Mouse (Mus musculus) lung, postnatal 25 days (tissue): ENCODE measurements around the gene Htra2.
A peak's percentile ranks its signal among the peaks of the same experiment; 100 is the strongest.

Experiments used
- DNase-seq: peaks from one replicate; pipeline ENCODE4 v3.0.0; 2022; ENCODE audit warnings: low spot score

Htra2 gene

DNA sequence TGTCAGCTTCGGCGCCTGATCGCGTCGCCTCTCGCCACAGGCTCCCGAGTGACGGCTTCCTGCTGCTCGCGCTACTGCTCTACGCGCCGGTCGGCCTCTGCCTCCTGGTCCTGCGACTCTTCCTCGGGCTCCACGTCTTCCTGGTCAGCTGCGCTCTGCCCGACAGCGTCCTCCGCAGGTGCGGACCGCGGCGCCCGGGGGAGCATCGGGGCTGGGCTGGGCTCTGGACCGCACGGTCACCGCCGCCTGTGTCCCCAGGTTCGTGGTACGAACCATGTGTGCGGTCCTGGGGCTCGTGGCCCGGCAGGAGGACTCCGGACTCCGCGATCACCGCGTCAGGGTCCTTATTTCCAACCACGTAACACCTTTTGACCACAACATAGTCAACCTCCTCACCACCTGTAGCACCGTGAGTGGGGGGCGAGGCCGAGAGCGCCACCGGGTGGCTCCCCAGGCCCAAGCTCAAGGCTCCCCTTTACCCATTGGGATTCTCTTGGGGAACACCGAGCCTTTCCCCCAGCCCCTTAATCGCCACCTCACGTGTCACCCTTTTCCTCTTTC is at the start of gene Htra2:
Htra2 (minus strand) TSS at position 403 of the 561 bp plus-strand sequence.
- peak; percentile 29 for DNase-seq

DNA sequence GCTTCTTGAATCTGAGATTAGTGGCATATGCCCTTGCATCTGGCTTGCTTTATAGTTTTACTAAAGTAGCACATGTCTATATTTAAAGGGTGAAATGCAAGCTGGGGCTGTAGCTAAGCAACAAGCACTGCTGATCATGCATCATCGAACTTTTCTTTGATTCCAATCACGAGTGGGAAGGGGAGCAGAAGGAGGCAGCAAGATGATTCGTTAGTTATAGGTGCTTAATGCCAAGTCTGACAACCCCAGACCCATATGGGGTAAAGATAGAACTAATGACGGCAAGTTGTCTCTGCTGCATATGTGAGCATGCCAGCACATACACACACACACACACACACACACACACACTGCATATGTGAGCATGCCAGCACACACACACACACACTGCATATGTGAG is 49.1 kb upstream of the Htra2 start:
- DNase-seq: no peak

DNA sequence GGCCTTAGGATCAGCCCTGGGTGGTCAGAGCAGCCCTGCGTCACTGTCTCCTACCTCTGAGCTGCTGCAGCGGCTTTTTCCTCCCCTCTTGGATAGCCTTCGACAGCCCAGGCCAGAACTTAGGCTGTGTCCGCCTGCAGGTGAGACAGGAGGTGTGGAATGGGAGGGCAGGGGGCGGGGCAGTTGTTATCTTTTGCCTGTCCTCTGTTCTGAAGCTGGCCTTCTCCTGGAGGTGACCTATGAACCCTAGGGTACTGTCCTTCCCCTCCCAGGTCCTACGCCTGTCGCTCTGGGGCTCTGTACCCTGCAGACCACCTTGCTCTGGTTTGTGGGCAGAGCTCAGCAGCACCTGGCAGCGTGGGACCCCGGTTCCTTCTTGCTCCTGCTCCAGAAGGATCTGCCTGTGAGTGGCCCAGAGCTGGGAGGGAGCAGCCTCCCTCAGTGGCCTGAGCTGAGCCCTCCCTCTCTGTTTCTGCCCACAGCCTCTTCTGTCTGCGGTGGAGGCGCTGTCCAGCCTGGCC is 48.1 kb upstream of the Htra2 start:
- DNase-seq: no peak

DNA sequence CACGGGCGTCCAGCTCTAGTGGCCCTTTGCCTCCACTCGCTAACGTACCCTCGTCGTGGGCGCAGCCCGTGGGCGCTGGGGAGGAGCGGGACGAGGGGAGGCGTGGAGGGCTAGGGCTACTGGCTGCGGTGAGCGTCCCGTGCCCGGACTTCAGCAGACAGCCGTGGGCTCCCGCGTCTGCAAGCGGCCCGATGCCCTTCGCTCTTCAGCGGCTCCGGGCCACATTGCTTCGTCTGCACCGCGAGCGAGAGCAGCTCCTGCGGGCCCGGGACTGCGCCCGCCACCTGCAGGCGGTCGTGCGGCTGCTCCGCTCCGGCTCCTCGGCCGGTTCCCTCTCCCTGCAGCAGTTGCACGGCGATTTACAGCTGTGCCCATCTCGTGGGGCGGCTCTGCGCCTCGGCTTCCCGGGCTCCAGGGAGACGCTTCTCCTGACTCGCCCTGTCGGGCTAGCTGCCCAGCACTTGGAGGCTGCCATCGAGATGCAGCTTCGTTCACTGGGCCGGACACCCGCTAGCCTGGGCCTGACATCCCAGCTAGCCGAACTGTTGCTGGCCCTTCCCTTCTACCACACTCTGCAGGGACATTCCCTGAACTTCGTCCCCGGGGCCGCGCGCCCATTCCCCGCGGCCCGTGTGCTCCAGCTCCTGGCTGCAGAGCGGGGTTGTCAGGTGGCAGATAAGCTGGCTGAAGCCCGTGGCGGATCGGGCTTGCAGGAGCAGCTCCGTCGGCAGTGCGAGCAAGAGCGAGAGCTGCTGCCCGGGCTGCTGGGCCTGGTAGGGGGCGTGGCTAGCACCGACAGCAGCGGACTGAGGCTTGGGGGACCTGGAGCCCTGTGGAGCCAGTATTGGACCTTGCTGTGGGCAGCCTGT is 46.8 kb upstream of the Htra2 start:
- no peak for DNase-seq

DNA sequence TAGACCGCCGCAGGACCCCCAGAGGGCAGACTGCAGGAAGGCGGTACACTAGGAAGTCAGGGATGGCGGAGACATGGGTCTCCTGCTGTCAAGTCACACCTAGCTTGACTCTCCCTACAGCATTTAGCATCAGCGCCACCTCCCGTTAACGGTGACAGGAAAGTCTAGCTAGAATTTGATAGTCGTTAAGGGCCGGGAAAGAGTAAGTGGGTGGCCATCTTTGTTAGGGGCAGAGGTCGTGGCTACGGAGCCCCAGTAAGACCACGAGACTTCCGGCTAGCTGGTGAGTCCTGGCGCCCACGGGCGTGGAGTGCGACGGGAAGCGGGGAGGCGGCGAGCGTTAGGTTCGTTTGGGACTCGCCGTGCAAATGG is 46.2 kb upstream of the Htra2 start, which contains the start of the genes Ccdc142 and Gm42688:
Ccdc142 (plus strand) TSS at position 286 of the 372 bp plus-strand sequence.
Gm42688 (plus strand) TSS at position 302 of the 372 bp plus-strand sequence.
- DNase-seq: peak; percentile 96

DNA sequence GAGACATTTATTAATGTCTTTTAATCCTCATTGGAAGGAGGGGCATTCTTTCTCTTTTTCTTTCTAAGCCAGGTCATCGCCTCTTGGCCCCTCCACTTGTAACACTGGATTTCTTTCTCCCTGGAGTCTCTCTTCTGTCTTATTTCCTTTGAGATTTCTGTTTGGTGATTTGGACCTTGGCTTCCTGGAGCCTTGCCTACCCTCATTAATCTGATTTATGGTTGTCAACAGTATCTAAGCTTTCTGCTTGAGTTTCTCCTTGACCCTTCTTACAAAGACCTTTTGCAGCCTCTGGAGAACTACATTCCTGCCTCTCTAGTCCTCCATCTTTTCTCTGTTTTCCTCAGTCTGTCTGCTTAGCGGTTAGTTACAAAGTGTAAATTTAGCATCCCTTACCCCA is 43.3 kb upstream of the Htra2 start:
- no peak for DNase-seq

DNA sequence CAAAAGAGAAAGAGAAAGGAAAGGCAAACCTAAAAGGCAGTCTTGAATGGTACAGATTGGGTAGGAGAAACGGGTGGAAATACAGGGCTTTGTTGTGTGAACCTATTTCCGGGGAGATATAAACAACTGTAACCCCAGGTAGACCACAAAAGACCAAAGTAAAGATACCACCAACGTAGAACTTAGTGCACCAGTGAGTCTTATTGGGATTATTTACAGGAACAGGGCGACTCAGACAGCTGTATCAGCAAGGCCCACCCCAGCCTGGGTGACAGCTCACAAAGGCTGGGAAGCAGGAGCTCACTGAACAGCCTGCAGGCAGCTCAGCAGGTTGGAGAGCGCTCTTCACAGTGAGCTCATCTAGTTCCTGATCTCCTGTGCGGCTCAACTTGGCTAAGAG is 40.9 kb upstream of the Htra2 start:
- no peak for DNase-seq

DNA sequence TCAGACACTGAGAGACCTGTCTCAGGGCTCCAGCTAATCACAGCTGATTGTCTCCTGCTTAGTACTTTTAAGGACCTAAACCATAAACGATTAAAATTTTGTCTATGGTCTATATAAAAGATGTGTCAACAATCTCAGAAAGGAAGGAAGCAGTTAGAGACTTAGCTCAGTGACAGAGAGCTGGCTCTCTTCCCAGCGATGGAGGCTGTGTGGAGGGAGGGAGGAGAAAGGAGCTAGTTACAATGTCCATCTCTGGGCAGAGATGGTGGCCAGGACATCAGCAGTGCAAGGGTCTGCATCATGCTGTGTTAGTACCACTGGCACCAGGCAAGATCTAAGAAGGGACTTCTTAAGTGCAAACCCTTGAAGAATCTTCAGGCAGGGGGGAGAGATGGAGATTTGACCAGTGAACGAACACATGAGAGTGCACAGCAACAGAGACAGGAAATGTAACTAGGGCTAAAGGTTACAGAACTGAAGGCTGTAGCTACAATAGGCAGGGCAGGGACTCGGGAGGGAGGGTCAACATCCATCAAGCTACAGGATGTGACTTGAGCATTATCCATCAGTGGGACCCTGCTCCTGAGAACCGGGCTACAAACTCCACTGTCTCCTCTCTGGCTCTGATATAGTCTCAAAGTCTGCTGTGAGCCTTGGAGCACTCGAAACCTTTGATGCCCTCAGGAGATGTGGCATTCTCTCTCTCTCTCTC is 37.5 kb upstream of the Htra2 start:
- DNase-seq: no peak

DNA sequence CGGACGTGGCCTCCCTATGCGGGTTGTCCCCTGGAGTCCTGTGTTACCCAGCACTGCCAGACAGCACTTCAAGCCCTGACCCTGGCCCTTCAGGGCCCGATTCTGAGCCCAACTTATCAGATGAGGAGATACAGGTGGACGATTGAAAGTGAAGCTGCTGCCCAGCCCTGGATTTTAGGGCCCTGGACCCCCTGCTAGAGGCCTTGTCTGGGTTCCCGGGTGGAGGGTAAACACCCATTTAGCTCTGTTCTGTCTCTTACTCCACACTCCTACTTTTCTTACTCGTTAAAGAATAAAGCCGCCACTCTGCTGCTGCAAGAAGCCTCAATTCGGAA is 32.8 kb upstream of the Htra2 start:
- no peak for DNase-seq

DNA sequence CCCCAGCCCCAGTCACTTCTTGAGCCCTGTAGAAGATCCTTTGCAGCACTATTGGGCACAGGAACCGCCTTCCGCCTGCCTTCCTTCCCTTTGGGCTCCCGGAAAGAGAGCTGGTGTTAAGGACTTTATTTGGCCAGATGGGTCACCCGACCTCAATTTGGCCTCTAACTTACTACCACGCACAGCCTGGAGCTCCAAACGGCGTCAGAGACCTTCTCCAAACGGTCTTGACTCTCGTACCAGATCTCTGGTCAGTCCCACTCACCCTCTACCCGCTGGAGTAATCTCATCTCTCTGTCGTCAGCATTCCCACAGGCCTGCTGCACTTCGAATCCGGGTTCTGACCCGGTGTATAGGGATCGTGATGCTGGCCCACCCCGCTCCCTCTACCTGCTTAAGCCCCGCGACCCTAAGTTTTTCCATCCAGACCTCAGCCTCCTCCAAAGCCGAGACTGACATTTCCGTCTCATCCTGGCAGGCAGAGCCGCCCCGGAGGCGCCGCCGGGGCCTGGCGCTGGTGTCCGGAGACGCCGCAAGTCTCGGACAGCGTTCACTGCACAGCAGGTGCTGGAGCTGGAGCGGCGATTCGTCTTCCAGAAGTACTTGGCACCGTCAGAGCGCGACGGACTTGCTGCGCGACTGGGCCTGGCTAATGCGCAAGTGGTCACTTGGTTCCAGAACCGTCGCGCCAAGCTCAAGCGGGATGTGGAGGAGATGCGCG is 32.3 kb upstream of the Htra2 start:
- DNase-seq: peak; percentile 30

DNA sequence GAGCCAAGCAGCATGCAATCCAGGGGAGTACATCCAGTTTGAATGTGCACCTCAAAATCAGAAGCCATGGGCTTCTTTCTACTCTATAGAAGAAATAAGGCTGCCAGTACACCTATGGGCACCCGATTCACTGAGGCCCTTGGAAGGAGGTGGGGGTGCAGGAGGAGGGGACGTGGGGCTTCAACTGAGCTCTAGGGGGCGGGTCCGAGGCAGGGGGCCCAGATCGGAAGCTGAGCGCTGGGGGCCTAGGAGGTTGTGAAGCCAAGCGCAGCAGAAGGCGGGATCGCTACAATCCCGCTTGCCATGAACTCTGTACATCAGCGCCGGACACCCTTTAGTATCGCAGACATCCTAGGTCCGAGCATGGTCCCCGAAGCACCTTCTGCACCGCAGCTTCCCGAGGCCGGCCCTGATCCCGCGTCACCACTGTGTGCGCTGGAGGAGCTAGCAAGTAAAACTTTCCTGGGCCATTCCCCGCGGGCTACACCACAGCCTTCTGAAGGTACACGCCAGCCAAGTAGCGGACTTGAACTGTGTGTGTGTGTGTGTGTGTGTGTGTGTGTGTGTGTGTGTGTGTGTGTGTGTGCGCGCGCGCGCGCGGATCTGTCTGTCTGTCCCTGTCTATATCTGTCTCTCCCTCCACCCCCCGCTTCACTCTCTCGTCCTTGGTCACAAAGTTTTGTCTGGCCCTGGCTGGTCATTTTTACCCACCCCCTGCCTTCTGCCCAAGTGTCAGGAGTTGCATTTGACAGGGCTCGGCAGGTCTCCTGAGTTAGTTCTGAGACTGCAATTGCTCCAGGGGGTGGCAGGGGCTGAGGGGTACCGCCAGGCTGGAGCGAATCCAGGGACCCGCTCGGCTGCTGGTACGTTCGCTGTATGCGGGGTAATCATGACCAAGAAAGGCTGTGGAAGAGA is 31.3 kb upstream of the Htra2 start, which contains the start of gene Lbx2:
Lbx2 (plus strand) TSS at position 247 of the 915 bp plus-strand sequence.
- no peak for DNase-seq

DNA sequence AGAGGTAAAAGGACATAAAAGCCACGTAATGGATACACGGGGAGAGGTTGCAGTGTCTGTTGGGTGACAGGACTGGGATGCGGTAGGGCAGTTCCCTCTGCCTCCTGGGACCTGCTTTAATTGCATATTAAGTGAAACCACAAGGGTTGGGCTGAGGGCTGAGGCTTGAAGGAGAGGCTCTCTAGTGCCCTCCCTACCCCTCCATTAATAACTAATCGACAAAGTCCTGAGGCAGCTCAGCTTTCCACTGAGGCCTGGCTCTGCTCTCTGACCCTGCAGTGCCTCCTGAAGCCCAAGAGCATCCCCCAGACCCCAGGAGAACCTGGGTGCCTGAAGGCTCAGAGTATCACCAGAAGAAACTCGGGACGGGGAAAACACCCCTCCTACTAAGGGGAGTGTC is 29.4 kb upstream of the Htra2 start:
- DNase-seq: no peak

DNA sequence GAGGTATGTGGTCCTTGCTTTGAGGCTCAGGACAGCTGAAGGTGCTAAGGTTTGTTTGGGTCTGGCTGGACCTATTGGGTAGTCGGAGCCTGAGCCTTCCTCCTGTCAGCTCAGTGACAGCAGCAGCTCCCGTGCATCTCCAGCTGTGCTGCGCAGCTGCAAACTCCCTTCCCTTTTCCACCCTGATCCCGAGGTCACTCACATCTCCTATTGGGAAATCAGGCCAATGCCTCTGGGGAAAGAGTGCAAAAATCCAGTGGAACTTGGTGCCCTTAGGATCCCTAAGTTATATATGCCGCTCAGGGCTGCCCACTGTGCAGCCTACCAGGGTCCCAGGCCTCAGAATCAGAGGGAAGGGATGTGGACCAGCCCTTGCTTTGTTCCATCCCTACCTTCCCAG is 28.4 kb upstream of the Htra2 start:
- DNase-seq: no peak

DNA sequence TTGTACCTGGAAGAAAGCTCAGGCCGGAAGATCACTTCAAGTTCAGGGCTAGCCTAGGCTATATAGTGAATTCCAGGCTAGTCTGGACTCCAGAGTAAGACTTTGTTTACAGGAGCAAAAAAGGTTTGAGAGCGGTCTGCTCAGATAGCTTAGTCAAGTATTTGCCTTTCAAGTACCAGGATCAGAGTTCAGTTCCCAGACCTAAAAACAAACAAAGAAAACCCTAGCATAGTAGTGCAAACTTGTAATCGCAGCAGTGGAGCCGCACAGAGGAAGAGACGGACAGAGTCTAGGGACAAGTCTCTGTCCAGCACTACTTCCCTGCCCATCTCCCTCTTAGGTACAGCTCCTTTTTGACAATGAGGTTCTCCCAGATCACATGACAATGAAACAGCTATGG is 25.1 kb upstream of the Htra2 start:
- no peak for DNase-seq

DNA sequence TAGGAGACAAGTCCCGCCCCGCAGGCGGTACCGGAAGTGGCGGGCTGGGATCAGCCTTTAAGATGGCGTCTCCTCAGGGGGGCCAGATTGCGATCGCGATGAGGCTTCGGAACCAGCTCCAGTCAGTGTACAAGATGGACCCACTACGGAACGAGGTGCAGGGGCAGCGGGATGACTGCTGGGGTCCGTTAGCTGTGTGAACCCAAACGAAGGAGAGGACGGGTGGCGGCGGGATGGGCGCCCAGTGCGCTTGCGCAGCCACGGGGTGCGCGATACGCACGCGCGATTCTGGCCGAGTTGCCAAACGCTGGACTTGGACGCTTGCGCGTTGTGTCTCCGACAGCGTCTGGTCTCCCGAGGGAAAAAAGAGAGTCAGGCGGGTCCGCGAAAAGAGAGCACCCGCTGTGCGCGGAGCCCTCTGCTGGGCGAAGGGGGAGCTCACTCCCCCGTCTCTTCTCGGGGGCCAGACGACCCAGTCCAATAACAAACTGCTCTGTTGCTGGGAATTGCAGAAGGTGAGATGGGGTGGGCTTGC is 23.3 kb upstream of the Htra2 start:
- DNase-seq: peak; percentile 99

DNA sequence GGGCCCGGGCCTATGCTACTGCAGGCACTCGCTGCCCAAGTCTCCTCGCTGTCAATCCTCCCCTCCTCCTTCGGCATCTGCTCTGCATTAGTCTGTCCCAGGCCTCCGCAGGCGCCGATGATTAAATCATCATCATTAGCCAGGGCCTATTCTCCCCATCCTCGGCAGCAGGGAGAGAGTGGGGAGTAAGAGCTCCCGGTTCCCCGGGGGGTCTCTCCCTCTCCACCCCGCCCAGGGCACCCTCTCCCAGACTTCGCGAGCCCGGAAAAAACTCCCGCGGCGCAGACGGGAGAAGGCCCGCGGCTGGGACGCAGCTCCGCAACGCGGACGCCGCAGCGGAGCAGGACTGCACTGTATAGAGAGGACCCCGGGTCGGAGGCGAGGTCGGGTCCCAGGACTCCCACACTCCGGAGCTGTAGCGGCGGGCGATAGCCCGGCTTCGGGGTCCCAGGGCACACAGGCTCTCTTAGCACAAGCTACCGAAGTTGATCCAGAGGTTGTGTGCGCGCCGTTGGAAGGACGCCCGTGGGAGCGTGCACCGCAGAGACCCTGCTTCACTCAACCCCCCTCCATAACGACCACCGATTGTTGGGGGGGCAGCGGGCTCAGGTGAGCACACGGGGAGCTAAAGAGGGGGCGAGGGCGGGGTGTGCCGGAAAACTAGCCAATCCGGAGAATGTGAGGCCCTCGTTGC is 22.7 kb upstream of the Htra2 start, which contains the start of gene Pcgf1:
Pcgf1 (plus strand) TSS at position 240 of the 694 bp plus-strand sequence.
- peak; percentile 18 for DNase-seq

DNA sequence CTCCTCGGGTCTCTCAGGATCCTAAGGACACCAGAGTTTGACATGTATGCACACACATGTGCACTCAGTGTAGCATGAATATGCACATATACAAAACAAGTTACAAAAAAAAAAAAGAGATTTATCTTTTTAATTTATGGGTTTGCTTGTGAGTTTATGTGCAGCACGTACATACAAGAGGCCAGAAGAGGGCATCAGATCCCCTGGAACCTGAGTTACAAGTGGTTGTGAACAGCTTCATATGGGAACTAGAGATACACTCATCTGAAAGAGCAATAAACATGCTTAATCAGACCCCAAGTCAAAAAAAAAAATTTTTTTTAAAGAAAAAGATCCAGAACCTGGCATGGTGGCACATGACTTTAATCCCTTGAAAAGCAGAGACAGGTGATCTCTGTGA is 19.9 kb upstream of the Htra2 start:
- DNase-seq: no peak

DNA sequence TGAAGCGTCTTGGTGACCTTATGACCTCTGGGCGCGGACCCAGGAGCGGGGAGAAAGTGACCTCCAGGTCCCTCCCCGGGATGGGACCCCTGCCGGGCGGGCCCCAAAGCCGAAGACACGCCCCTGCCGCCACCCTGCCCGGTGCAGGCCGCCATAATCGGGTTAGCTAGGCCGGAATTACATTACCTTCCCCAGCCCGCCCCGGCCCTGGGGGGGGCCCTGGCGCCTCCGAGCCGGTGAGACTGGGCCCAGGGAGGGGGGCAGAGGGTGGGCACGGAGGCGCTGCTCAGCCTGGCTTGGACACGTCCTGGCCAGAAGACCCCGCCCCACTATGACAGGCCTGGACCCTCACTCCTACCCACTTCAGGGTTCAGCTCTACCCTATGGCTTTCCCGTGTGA is 16.1 kb upstream of the Htra2 start:
- no peak for DNase-seq

DNA sequence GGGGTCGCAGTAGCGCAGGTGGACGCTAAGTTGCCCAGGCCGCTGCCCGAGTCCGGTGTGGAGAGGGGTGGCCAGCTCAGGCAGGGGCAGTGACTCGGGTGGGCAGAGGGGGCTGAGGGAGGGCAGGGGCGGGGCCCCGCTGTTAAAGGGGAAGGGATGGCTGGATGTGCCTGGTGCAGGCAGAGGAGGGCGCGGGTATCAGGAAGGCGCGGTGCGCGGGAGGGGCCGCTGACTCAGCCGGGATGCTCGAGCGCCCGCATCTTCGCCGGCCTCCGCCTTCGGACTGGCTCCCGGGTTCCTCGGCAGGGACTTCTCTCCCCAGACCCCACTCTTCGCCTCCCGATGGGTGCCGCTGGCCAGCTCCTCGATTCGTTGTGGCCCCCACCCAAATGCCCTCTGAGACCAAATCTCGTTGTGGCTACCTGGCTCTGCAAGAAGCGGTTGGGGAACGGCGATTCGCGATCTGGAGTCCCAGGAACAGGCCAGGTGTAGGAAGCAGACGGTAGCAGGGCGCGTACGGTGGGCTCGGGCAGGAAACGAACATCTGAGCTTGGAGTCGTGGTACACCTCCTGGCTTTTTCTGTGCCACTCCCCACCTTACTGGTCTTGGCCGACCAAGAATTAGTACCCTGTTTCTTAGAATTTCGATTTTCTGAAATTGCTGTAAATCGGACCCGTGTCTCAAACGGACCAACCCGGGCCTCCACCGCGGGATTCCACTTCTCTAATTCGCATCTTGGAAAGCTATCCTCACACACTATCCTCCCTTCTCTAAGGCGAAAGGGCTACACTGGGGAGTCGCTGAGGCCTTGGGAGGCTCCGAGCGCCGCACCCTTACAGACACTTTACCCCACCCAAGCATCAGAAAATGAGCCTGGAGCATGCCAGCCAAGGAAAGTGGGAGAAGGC is 15.5 kb upstream of the Htra2 start:
- no peak for DNase-seq

DNA sequence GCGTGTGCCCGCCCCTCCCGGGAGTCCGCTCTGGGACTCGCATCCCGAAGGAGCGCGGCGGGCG is 15.0 kb upstream of the Htra2 start, which contains the start of gene Tlx2:
Tlx2 (minus strand) TSS at position 47 of the 64 bp plus-strand sequence.
- DNase-seq: no peak
